Mouse (Mus musculus): ENCODE results near the gene Acly. TPM values are rescaled to one million over a fixed set of nuclear protein-coding genes. Genes with fewer than 3 reads are reported as not detected.

Gene Acly
- polyA plus RNA-seq, 1 experiment from 2014 or later = 224 TPM

- H3K9me3 ChIP-seq (ENCODE audit: control insufficient read depth, low read length) = no peaks in the 10 kb centered on the region
- H3K27me3 ChIP-seq (ENCODE audit: control insufficient read depth, insufficient read depth, low read length) = no peaks in the 10 kb centered on the region
- no peaks in the 10 kb centered on the region for H3K4me1 ChIP-seq (replicated peaks; ENCODE audit: control insufficient read depth, insufficient read depth, low read length)
- H3K36me3 ChIP-seq (replicated peaks; ENCODE audit: control insufficient read depth, insufficient read depth) = peaks cover 98% of the 10 kb centered on the region
- H3K9ac ChIP-seq = no peak overlapping the region
- DNase-seq (ENCODE audit: low spot score) = no peak
- no peak overlapping the region for H3K27ac ChIP-seq
- no peak overlapping the region for H3K4me2 ChIP-seq (replicated peaks)
- 97% methylated on average over 12 of the region's 12 CpGs for WGBS
- H3K4me3 ChIP-seq (replicated peaks; ENCODE audit: low read length) = no peak overlapping the region
- ATAC-seq (ENCODE audit: low FRiP score) = no peak
Observed at GRCm38 (mm10) chr11:100504990-100505660, 22.7 kb downstream of the Acly start.

GRCm38 (mm10) chr11:100501321-100501720 is 26.5 kb downstream of the Acly start:
- no peak overlapping the region for H3K4me3 ChIP-seq (replicated peaks; ENCODE audit: low read length)
- no peak overlapping the region for H3K9ac ChIP-seq
- no peaks in the 10 kb centered on the region for H3K27me3 ChIP-seq (ENCODE audit: control insufficient read depth, insufficient read depth, low read length)
- no peak overlapping the region for H3K27ac ChIP-seq
- peaks cover 99% of the 10 kb centered on the region for H3K36me3 ChIP-seq (replicated peaks; ENCODE audit: control insufficient read depth, insufficient read depth)
- H3K4me1 ChIP-seq (replicated peaks; ENCODE audit: control insufficient read depth, insufficient read depth, low read length) = no peaks in the 10 kb centered on the region
- ATAC-seq (ENCODE audit: low FRiP score) (no peak), DNase-seq (ENCODE audit: low spot score) (no peak)
- WGBS = 42% methylated on average over 6 of the region's 6 CpGs
- H3K9me3 ChIP-seq (ENCODE audit: control insufficient read depth, low read length) = no peaks in the 10 kb centered on the region
- no peak overlapping the region for H3K4me2 ChIP-seq (replicated peaks)

GRCm38 (mm10) chr11:100500651-100501050 is 27.1 kb downstream of the Acly start:
- H3K9ac ChIP-seq = no peak overlapping the region
- H3K4me1 ChIP-seq (replicated peaks; ENCODE audit: control insufficient read depth, insufficient read depth, low read length) = no peaks in the 10 kb centered on the region
- no peak for ATAC-seq (ENCODE audit: low FRiP score)
- H3K9me3 ChIP-seq (ENCODE audit: control insufficient read depth, low read length) = no peaks in the 10 kb centered on the region
- H3K4me2 ChIP-seq (replicated peaks) = no peak overlapping the region
- H3K4me3 ChIP-seq (replicated peaks; ENCODE audit: low read length) = no peak overlapping the region
- 87% methylated on average over 7 of the region's 7 CpGs for WGBS
- no peak for DNase-seq (ENCODE audit: low spot score)
- H3K27ac ChIP-seq = no peak overlapping the region
- no peaks in the 10 kb centered on the region for H3K27me3 ChIP-seq (ENCODE audit: control insufficient read depth, insufficient read depth, low read length)
- peaks cover 99% of the 10 kb centered on the region for H3K36me3 ChIP-seq (replicated peaks; ENCODE audit: control insufficient read depth, insufficient read depth)

- DNase-seq (ENCODE audit: low spot score) = no peak
- Histone ChIP-seq H3K36me3 (replicated peaks; ENCODE audit: control insufficient read depth, insufficient read depth) (peaks cover 99% of the 10 kb centered on the region), H3K4me2 (replicated peaks) (no peak overlapping the region), H3K9me3 (ENCODE audit: control insufficient read depth, low read length) (no peaks in the 10 kb centered on the region), H3K4me1 (replicated peaks; ENCODE audit: control insufficient read depth, insufficient read depth, low read length) (no peaks in the 10 kb centered on the region), H3K27me3 (ENCODE audit: control insufficient read depth, insufficient read depth, low read length) (no peaks in the 10 kb centered on the region), H3K9ac (no peak overlapping the region), H3K4me3 (replicated peaks; ENCODE audit: low read length) (no peak overlapping the region), H3K27ac (no peak overlapping the region)
- WGBS = 81% methylated on average over 3 of the region's 3 CpGs
- ATAC-seq (ENCODE audit: low FRiP score) = no peak
Observed at GRCm38 (mm10) chr11:100500241-100500640, 27.6 kb downstream of the Acly start.

- WGBS = 94% methylated on average over 12 of the region's 12 CpGs
- Histone ChIP-seq H3K9me3 (ENCODE audit: control insufficient read depth, low read length) (no peaks in the 10 kb centered on the region), H3K36me3 (replicated peaks; ENCODE audit: control insufficient read depth, insufficient read depth) (peaks cover 97% of the 10 kb centered on the region), H3K27ac (no peak overlapping the region), H3K27me3 (ENCODE audit: control insufficient read depth, insufficient read depth, low read length) (no peaks in the 10 kb centered on the region), H3K4me2 (replicated peaks) (no peak overlapping the region), H3K4me3 (replicated peaks; ENCODE audit: low read length) (no peak overlapping the region), H3K9ac (no peak overlapping the region), H3K4me1 (replicated peaks; ENCODE audit: control insufficient read depth, insufficient read depth, low read length) (no peaks in the 10 kb centered on the region)
- no peak for DNase-seq (ENCODE audit: low spot score)
- no peak for ATAC-seq (ENCODE audit: low FRiP score)
Observed at GRCm38 (mm10) chr11:100493771-100494170, 34.0 kb downstream of the Acly start.

GRCm38 (mm10) chr11:100490951-100491350 is 36.8 kb downstream of the Acly start:
- Histone ChIP-seq H3K27ac (no peak overlapping the region), H3K4me3 (replicated peaks; ENCODE audit: low read length) (no peak overlapping the region), H3K9ac (no peak overlapping the region), H3K4me2 (replicated peaks) (no peak overlapping the region), H3K36me3 (replicated peaks; ENCODE audit: control insufficient read depth, insufficient read depth) (peaks cover 93% of the 10 kb centered on the region), H3K9me3 (ENCODE audit: control insufficient read depth, low read length) (no peaks in the 10 kb centered on the region), H3K27me3 (ENCODE audit: control insufficient read depth, insufficient read depth, low read length) (no peaks in the 10 kb centered on the region), H3K4me1 (replicated peaks; ENCODE audit: control insufficient read depth, insufficient read depth, low read length) (no peaks in the 10 kb centered on the region)
- WGBS = 92% methylated on average over 6 of the region's 6 CpGs
- ATAC-seq (ENCODE audit: low FRiP score) (no peak), DNase-seq (ENCODE audit: low spot score) (no peak)

GRCm38 (mm10) chr11:100485801-100486538 is 41.8 kb downstream of the Acly start:
- WGBS = 86% methylated on average over 8 of the region's 8 CpGs

GRCm38 (mm10) chr11:100484461-100484860 is 43.3 kb downstream of the Acly start:
- Histone ChIP-seq H3K9ac (no peak overlapping the region), H3K4me3 (replicated peaks; ENCODE audit: low read length) (no peak overlapping the region), H3K27me3 (ENCODE audit: control insufficient read depth, insufficient read depth, low read length) (no peaks in the 10 kb centered on the region), H3K27ac (no peak overlapping the region), H3K4me1 (replicated peaks; ENCODE audit: control insufficient read depth, insufficient read depth, low read length) (no peaks in the 10 kb centered on the region), H3K36me3 (replicated peaks; ENCODE audit: control insufficient read depth, insufficient read depth) (peaks cover 97% of the 10 kb centered on the region), H3K9me3 (ENCODE audit: control insufficient read depth, low read length) (no peaks in the 10 kb centered on the region), H3K4me2 (replicated peaks) (no peak overlapping the region)
- no peak for ATAC-seq (ENCODE audit: low FRiP score)
- no peak for DNase-seq (ENCODE audit: low spot score)
- 95% methylated on average over 3 of the region's 3 CpGs for WGBS

More at GRCm38 (mm10) chr11:100485801-100486538, 41.8 kb downstream of the Acly start:
- H3K27me3 ChIP-seq (ENCODE audit: control insufficient read depth, insufficient read depth, low read length) = no peaks in the 10 kb centered on the region
- no peaks in the 10 kb centered on the region for H3K9me3 ChIP-seq (ENCODE audit: control insufficient read depth, low read length)
- H3K4me2 ChIP-seq (replicated peaks) = no peak overlapping the region
- H3K36me3 ChIP-seq (replicated peaks; ENCODE audit: control insufficient read depth, insufficient read depth) = peaks cover 97% of the 10 kb centered on the region
- DNase-seq (ENCODE audit: low spot score) (peak; percentile 54), ATAC-seq (ENCODE audit: low FRiP score) (no peak)
- no peaks in the 10 kb centered on the region for H3K4me1 ChIP-seq (replicated peaks; ENCODE audit: control insufficient read depth, insufficient read depth, low read length)
- H3K27ac ChIP-seq = no peak overlapping the region
- no peak overlapping the region for H3K4me3 ChIP-seq (replicated peaks; ENCODE audit: low read length)
- H3K9ac ChIP-seq = no peak overlapping the region

GRCm38 (mm10) chr11:100479152-100479551 is 48.6 kb downstream of the Acly start:
- H3K36me3 ChIP-seq (replicated peaks; ENCODE audit: control insufficient read depth, insufficient read depth) = peaks cover 86% of the 10 kb centered on the region
- no peak overlapping the region for H3K9ac ChIP-seq
- DNase-seq (ENCODE audit: low spot score) (no peak), ATAC-seq (ENCODE audit: low FRiP score) (no peak)
- H3K4me3 ChIP-seq (replicated peaks; ENCODE audit: low read length) = no peak overlapping the region
- H3K27ac ChIP-seq = no peak overlapping the region
- no peaks in the 10 kb centered on the region for H3K27me3 ChIP-seq (ENCODE audit: control insufficient read depth, insufficient read depth, low read length)
- WGBS = 92% methylated on average over 7 of the region's 7 CpGs
- no peaks in the 10 kb centered on the region for H3K4me1 ChIP-seq (replicated peaks; ENCODE audit: control insufficient read depth, insufficient read depth, low read length)
- no peak overlapping the region for H3K4me2 ChIP-seq (replicated peaks)
- H3K9me3 ChIP-seq (ENCODE audit: control insufficient read depth, low read length) = no peaks in the 10 kb centered on the region

All from hindbrain, embryonic 14.5 days (tissue).